Mouse (Mus musculus) MEL (cell line): ENCODE measurements around the gene Ifna15. TPM values are rescaled to one million over a fixed set of nuclear protein-coding genes. Genes with fewer than 3 reads are reported as not detected.

Source experiments
- DNase-seq: peaks from one replicate; pipeline ENCODE4 v3.0.0; 2011; ENCODE audit warnings: low read depth, low spot score
- H3K27ac ChIP-seq: 2 replicates; pipeline ENCODE4 v1.5.1; 2012; ENCODE audit warnings: low read depth, mild to moderate bottlenecking, control low read depth, low read length, moderate library complexity; ENCODE audit not compliant: control insufficient read depth
- H3K27me3 ChIP-seq, 2 experiments: fragments of 150-350 bp in 1 of 2; sonication (generic) in 1 of 2; 2 replicates each; pipeline ENCODE4 v1.6.1; 2012; ENCODE audit warnings: low read length in 2 of 2, mild to moderate bottlenecking in 2 of 2, improper control_type of control experiment in 1 of 2, moderate library complexity in 1 of 2; ENCODE audit not compliant: insufficient read depth in 2 of 2, control insufficient read depth in 1 of 2
- H3K36me3 ChIP-seq, 2 experiments: 2 replicates each; pipeline ENCODE4 v1.6.1; 2012 to 2014; ENCODE audit warnings: low read length in 2 of 2, improper control_type of control experiment in 1 of 2, inconsistent platforms in 1 of 2, mild to moderate bottlenecking in 1 of 2; ENCODE audit not compliant: insufficient read depth in 2 of 2, control insufficient read depth in 1 of 2
- H3K4me1 ChIP-seq, 2 experiments: fragments of 150-350 bp in 1 of 2; sonication (generic) in 1 of 2; 2 replicates each; pipeline ENCODE4 v1.6.1; 2012; ENCODE audit warnings: low read length in 2 of 2, improper control_type of control experiment in 1 of 2, mild to moderate bottlenecking in 1 of 2; ENCODE audit not compliant: insufficient read depth in 2 of 2, control insufficient read depth in 1 of 2
- H3K4me3 ChIP-seq, 2 experiments: fragments of 150-350 bp in 1 of 2; sonication (generic) in 1 of 2; 2 replicates each; pipeline ENCODE4 v1.5.1; 2012; ENCODE audit warnings: low read depth in 2 of 2, low read length in 2 of 2, mild to moderate bottlenecking in 2 of 2, moderate library complexity in 2 of 2, control low read depth in 1 of 2, improper control_type of control experiment in 1 of 2; ENCODE audit not compliant: control insufficient read depth in 1 of 2, insufficient read depth in 1 of 2
- H3K79me2 ChIP-seq: 2 replicates; pipeline ENCODE4 v1.6.1; 2012; ENCODE audit warnings: mild to moderate bottlenecking, low read length, moderate library complexity; ENCODE audit not compliant: control insufficient read depth, poor library complexity, insufficient read depth
- H3K9ac ChIP-seq: 2 replicates; pipeline ENCODE4 v1.6.1; 2012; ENCODE audit warnings: low read depth, mild to moderate bottlenecking, control low read depth, low read length, moderate library complexity; ENCODE audit not compliant: control insufficient read depth, poor library complexity, severe bottlenecking
- H3K9me3 ChIP-seq: fragments of 150-350 bp; sonication (generic); replicated peaks from 2 replicates; pipeline ENCODE4 v1.6.1; 2012; ENCODE audit warnings: mild to moderate bottlenecking, low read length, improper control_type of control experiment, moderate library complexity; ENCODE audit not compliant: insufficient read depth
- BHLHE40 ChIP-seq: IDR thresholded peaks from 2 replicates; pipeline ENCODE4 v1.6.1; 2012; ENCODE audit warnings: low read depth, mild to moderate bottlenecking, inconsistent platforms, low read length, improper control_type of control experiment, borderline replicate concordance
- ELF1 ChIP-seq: IDR thresholded peaks from 2 replicates; pipeline ENCODE4 v1.6.1; 2014; ENCODE audit warnings: low read depth, mild to moderate bottlenecking, inconsistent platforms, low read length, improper control_type of control experiment, moderate library complexity
- ETS1 ChIP-seq: IDR thresholded peaks from 2 replicates; pipeline ENCODE4 v1.6.1; 2012; ENCODE audit warnings: low read depth, mild to moderate bottlenecking, inconsistent platforms, low read length, improper control_type of control experiment, moderate library complexity
- JUND ChIP-seq: IDR thresholded peaks from 2 replicates; pipeline ENCODE4 v1.6.1; 2011; ENCODE audit warnings: low read depth, mild to moderate bottlenecking, improper control_type of control experiment, low read length
- MAX ChIP-seq: IDR thresholded peaks from 2 replicates; pipeline ENCODE4 v1.6.1; 2011; ENCODE audit warnings: low read length, improper control_type of control experiment
- MXI1 ChIP-seq: IDR thresholded peaks from 2 replicates; pipeline ENCODE4 v1.6.1; 2011; ENCODE audit warnings: mild to moderate bottlenecking, low read depth, low read length, improper control_type of control experiment
- NELFE ChIP-seq: IDR thresholded peaks from 2 replicates; pipeline ENCODE4 v1.6.1; 2011; ENCODE audit warnings: low read depth, low read length, improper control_type of control experiment
- POLR2A ChIP-seq, 2 experiments: IDR thresholded peaks; 2 replicates each; pipeline ENCODE4 v1.6.1; 2011 to 2012; ENCODE audit warnings: low read length in 2 of 2, mild to moderate bottlenecking in 2 of 2, control low read depth in 1 of 2, improper control_type of control experiment in 1 of 2, low read depth in 1 of 2, moderate library complexity in 1 of 2; ENCODE audit not compliant: control insufficient read depth in 1 of 2, insufficient read depth in 1 of 2, poor library complexity in 1 of 2
- POLR2AphosphoS2 ChIP-seq: IDR thresholded peaks from 2 replicates; pipeline ENCODE4 v1.6.1; 2011; ENCODE audit warnings: low read length, improper control_type of control experiment
- POLR2AphosphoS5 ChIP-seq: IDR thresholded peaks from 2 replicates; pipeline ENCODE4 v1.6.1; 2012; ENCODE audit warnings: low read depth, borderline replicate concordance, mild to moderate bottlenecking, inconsistent platforms, low read length, moderate library complexity, mixed read lengths
- RCOR1 ChIP-seq: IDR thresholded peaks from 2 replicates; pipeline ENCODE4 v1.6.1; 2012; ENCODE audit warnings: low read depth, mild to moderate bottlenecking, inconsistent platforms, low read length, improper control_type of control experiment
- SMC3 ChIP-seq: IDR thresholded peaks from 2 replicates; pipeline ENCODE4 v1.6.1; 2011; ENCODE audit warnings: low read depth, low read length, improper control_type of control experiment
- TCF12 ChIP-seq: IDR thresholded peaks from 2 replicates; pipeline ENCODE4 v1.6.1; 2014; ENCODE audit warnings: low read depth, mild to moderate bottlenecking, inconsistent platforms, low read length, improper control_type of control experiment, moderate library complexity
- UBTF ChIP-seq: IDR thresholded peaks from 2 replicates; pipeline ENCODE4 v1.6.1; 2012; ENCODE audit warnings: low read depth, mild to moderate bottlenecking, inconsistent platforms, low read length, improper control_type of control experiment, moderate library complexity, borderline replicate concordance; ENCODE audit not compliant: insufficient read depth
- USF2 ChIP-seq, 2 experiments: IDR thresholded peaks; 2 replicates each; pipeline ENCODE4 v1.6.1; 2011 to 2012; ENCODE audit warnings: improper control_type of control experiment in 2 of 2, low read length in 2 of 2, borderline replicate concordance in 1 of 2, inconsistent platforms in 1 of 2, low read depth in 1 of 2, mild to moderate bottlenecking in 1 of 2; ENCODE audit not compliant: insufficient read depth in 1 of 2
- ZNF384 ChIP-seq: IDR thresholded peaks from 2 replicates; pipeline ENCODE4 v1.6.1; 2012; ENCODE audit warnings: low read depth, mild to moderate bottlenecking, inconsistent platforms, low read length, improper control_type of control experiment
- polyA plus RNA-seq, 2 experiments: library from polyadenylated mRNA; stranded (reverse) in 1 of 2; unstranded in 1 of 2; fragments of >175 nt in 1 of 2; fragments of >200 nt in 1 of 2; gene quantifications; 2 replicates each; pipeline versions ENCODE4 v1.2.1 to v1.2.4; 2012; ENCODE audit warnings: low replicate concordance in 2 of 2, low read depth in 1 of 2; ENCODE audit not compliant: insufficient read length in 2 of 2, insufficient read depth in 1 of 2, missing spikeins in 1 of 2
- total RNA-seq: library from RNA; depleted of rRNA; stranded (reverse); fragments of 300-350 nt; gene quantifications from 2 replicates; pipeline ENCODE4 v1.2.3, GENCODE M21; 2012

Gene Ifna15
- total and polyA plus RNA-seq, 3 experiments = not detected

- no peaks in the 10 kb centered on the region for H3K36me3 ChIP-seq
- TF ChIP-seq RCOR1 (no peak), POLR2AphosphoS2 (no peak), NELFE (no peak), MAX (no peak), UBTF (no peak), POLR2A (IDR thresholded peaks at IDR 0.05; ENCODE audit: control insufficient read depth in 1 of 2, insufficient read depth in 1 of 2, low read depth in 1 of 2, low read length in 2 of 2, poor library complexity in 1 of 2) (no peak), TCF12 (no peak), SMC3 (no peak), ZNF384 (no peak), JUND (no peak), ETS1 (no peak), USF2 (IDR thresholded peaks at IDR 0.05; ENCODE audit: borderline replicate concordance in 1 of 2, insufficient read depth in 1 of 2, low read depth in 1 of 2, low read length in 2 of 2) (no peak), POLR2AphosphoS5 (no peak)
- no peaks in the 10 kb centered on the region; a peak in 2 of 4 replicates for H3K27me3 ChIP-seq
- H3K9me3 ChIP-seq = no peaks in the 10 kb centered on the region
- no peaks in the 10 kb centered on the region for H3K79me2 ChIP-seq
- no peak overlapping the region for H3K4me3 ChIP-seq
- DNase-seq = no peak
- H3K4me1 ChIP-seq = no peaks in the 10 kb centered on the region
- no peak overlapping the region for H3K27ac ChIP-seq
- no peak overlapping the region for H3K9ac ChIP-seq
These were observed 27.2 kb downstream of the Ifna15 start for GRCm38 (mm10) chr4:88530892-88531291.

DNA sequence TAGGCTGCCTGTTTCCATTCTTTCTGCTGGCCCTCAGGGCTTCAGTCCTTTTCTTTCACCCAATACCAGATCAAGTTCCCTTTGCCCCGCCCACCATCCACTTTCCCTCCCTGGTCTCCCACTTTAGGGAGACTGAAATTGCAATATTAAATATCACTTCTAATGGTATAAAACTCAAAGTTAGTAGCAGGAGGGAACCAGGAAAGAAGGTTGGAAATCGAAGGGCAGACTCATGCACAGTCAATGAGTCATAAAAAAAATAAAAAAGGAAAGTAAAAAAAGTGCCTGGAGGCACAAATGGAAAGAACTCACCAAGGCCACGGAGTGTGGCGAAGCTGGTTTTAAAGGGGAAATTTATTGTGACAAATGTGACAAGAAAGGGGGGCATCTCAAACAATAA lies 27.8 kb downstream of the Ifna15 start:
- Histone ChIP-seq H3K27me3 (peaks cover 0 to 2% of the 10 kb centered on the region in 2 experiments; a peak in 3 of 4 replicates), H3K79me2 (no peaks in the 10 kb centered on the region), H3K9me3 (no peaks in the 10 kb centered on the region), H3K4me1 (no peaks in the 10 kb centered on the region), H3K9ac (no peak overlapping the region), H3K27ac (no peak overlapping the region), H3K4me3 (no peak overlapping the region), H3K36me3 (no peaks in the 10 kb centered on the region)
- TF ChIP-seq MXI1 = no peak
- TF ChIP-seq UBTF = no peak
- no peak for TF ChIP-seq JUND
- TF ChIP-seq ZNF384 = no peak
- TF ChIP-seq BHLHE40 = no peak
- TF ChIP-seq ELF1 = no peak
- no peak for DNase-seq
